Mouse (Mus musculus) layer of hippocampus, postnatal 14 days (tissue): ENCODE measurements around the gene Btbd6. TPM values are rescaled to one million over a fixed set of nuclear protein-coding genes. Genes with fewer than 3 reads are reported as not detected.

ENCODE experiments used
- DNase-seq, 2 experiments: peaks; one replicate each; pipeline ENCODE4 v3.0.0; 2021 to 2022; ENCODE audit warnings: low spot score in 2 of 2, mixed read lengths in 1 of 2
- long read RNA-seq, 2 experiments: library from polyadenylated mRNA; stranded (forward); transcript quantifications; one replicate each; pipeline ENCODE4 v2.0.0; 2021
- total RNA-seq, 2 experiments: library from RNA; stranded (reverse); gene quantifications; 2 replicates each; pipeline ENCODE4 v1.2.3; 2021

Gene Btbd6
- 10 to 100 TPM; 47.1 to 47.2 TPM for total RNA-seq
- long read RNA-seq, experiment 1, transcript Btbd6-208 (3 exons, 691 nt): minor isoform, 5 of 34 reads
- long read RNA-seq, experiment 1, transcript Btbd6-203 (3 exons, 832 nt): minor isoform, 7 of 34 reads
- long read RNA-seq, experiment 1, transcript Btbd6-204 (4 exons, 2,085 nt): major isoform, 11 of 34 reads
- long read RNA-seq, experiment 1, partial matches to known transcripts: 4 of 34 reads
- long read RNA-seq, experiment 1, other reads (novel, unspliced or antisense): 1 of 34 reads
- long read RNA-seq, experiment 2, transcript Btbd6-204 (4 exons, 2,085 nt): major isoform, 13 of 32 reads
- long read RNA-seq, experiment 2, partial matches to known transcripts: 2 of 32 reads
- long read RNA-seq, experiment 2, other reads (novel, unspliced or antisense): 9 of 32 reads

DNA sequence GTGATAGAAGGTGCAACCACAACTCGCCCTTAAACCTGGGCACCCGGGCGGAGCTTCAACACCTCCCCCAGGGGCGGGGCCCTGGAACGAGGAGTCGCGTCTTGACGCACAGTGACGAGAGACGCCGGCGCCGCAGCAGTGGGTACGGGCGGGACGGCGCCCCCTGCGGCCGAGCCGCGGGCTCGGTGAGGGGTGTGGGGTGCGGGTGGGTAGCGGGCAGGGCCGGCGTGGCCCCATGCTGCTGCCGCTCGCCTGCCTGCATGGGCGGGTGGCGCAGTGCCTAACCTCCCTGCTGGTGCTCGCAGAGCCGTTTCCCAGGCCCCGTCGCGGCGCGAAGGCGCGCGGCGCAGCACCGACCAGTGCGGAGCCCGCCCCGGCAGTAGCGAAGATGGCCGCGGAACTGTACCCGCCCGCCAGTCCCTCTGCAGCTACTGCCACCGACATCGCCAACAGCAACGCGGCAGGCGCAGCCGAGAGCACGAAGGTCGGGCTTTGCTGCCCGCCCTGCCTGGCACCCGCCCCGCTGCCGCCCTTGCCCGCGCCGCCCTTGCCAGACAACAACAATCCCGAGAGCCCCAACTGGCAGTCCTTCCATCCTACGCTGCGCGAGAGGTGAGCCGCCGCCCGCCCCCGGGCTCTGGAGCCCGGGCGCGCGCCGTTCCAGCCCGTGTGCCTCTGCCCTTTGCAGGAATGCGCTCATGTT lies at the start of gene Btbd6:
TSS of gene Btbd6 (plus strand) at position 112 of the 703 bp plus-strand sequence.
- DNase-seq: peak; percentile 84 to 92

DNA sequence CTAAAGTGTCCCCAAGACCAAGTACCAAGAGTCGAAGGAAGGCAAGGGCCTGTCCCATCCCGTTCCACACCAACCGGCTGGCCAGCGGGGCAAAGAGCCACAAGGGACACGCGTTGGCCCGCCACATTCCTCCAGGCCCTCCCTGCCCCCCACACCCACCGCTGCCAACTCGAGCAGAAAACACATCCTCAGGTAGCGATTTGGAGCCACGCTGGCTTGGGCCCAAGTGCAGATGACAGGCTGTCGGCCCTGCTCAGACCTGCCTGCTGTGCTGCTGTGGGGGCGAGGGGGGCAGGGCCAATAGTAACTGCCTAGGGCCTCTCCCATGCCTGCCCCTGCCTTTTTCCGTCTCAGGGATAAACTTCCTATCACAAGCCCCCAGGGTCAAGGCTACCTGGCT lies 49.0 kb upstream of the Btbd6 start:
- DNase-seq: no peak

DNA sequence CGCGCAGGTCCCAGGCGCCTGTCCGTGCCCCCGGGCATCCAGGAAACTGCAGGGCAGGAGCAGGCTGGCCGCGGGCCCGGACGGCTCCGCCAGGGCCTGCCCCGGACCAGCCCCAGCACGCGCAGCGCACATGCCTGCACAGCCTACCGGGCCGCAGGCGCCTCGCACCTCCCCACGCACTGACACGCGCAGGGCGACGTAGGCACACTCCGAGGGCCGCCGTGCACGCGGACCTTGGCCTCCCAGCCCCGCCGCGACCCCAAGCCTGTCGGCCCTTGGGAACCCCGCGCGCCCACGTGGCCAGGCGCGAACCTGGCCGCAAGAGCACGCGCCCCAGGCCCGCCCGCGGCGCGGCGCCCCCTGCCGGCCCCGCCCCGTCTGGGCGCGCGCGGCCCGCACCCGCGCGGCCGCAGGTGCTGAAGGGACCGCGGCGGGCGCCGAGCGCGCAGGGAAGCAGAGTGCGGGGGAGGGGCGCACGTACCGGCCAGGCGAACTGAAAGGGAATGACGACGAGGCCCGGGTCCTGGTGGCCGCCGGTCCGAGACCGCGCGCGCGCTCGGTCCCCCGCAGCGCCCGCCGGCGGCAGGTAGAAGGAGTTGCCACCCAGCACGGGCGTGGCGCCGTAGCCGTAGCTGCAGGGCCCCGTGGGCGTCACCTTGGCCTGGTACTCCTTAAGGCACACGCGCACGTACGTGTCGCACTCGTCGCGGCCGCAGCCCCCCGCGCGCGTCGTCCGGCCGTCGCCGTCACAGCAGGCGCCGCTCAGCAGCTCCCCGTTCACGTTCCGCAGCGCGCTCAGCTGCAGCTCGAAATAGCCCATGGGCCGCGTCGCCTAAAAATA lies 47.7 kb upstream of the Btbd6 start:
- DNase-seq: peak; percentile 52 to 63

DNA sequence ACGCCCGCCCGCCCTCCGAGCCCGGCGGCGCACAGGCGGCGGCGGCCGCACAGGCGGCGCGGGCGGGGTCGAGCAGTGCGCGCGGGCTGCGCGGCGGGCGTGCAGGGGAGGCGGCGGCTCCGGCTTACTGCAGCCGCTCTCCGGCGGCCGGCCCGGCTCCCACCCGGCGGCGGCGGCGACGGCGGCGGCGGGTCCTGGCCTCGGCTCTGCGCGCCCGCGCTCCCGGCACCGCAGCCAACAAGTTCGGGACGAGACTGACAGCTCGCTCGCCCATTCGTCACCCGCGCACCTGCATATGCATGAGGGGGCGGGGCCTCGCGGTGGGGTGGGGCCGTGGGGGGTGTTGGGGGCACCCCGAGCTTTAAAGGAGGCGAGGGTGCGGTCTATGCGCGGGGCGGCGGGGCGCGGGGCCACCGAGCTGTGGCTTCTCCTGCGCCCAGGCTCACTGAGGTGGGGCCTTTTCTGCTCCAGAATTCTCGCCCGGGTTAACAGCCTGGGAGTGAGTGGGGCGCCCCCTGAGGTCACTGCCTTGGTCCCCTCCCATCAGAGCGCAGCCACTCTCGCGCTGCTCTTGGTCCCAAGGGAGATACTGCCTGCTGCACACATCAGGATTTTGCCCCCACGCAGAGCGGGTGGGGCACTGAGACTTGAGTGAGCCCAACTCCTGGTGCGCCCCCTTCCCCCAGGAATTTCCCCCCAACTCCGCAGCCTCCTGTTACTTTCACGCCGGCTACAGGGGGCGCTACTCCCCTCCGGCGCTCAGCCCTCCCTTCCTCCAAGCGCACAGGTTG lies 46.5 kb upstream of the Btbd6 start, which contains the start of gene Jag2:
TSS of gene Jag2 (minus strand) at position 215 of the 791 bp plus-strand sequence.
- peak; percentile 75 to 76 for DNase-seq

DNA sequence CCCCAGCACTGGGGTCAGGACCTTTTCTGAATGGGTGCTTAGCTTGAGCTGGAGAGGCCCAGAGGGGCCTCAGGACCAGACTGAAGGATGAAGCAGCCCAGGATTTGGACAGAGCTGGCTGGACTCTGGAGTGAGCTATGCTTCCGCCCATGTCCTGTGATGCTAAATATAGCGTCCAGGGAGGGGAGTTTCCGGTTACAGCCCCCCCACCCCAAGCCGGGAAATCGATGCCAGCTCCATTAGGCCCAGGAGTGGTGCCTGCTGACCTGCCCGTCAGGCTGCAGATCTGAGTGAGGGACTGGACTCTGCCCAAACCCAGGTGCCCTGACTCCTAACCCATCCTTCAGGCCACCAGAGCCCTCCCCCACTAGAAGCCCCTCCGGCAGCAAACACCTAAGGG lies 43.6 kb upstream of the Btbd6 start:
- no peak for DNase-seq

DNA sequence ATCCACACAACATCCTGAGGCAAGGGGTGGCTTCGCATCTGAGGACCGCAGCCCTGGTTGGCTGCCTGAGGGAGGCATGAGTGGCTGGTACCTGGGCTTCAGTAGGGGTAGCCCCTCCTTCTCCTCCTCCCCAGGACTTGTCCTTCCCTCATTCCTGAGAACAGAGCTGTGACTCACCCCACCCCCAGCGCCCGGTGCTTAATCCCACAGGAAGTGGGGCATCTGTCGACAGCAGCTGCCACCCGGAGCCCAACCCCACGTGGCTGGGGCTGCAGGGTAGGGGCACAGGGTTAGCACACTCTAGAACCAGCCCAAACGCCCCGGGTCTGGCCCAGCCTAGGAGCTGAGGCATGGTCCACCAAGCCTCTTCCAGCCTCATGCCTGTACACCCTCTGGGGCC lies 38.4 kb upstream of the Btbd6 start:
- DNase-seq: no peak

DNA sequence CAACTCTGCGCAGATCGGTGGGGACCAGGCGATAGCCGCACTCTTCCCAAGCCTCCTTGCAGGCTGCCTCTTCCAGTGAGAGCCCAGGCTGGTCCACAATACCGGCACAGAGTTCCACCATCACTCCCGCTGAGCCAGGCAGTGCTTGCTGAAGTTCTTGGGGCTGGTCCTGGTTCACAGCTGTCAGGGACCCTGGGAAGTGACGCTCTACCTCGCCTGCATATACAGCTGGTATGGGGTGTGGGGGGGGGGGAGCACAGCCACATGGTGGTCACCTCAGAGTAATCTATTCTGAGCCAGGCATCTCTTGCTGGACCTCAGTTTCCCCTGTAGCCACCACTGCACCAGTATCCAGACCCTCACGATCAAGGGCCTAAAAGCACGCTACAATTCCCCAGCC lies 37.9 kb upstream of the Btbd6 start:
- no peak for DNase-seq

DNA sequence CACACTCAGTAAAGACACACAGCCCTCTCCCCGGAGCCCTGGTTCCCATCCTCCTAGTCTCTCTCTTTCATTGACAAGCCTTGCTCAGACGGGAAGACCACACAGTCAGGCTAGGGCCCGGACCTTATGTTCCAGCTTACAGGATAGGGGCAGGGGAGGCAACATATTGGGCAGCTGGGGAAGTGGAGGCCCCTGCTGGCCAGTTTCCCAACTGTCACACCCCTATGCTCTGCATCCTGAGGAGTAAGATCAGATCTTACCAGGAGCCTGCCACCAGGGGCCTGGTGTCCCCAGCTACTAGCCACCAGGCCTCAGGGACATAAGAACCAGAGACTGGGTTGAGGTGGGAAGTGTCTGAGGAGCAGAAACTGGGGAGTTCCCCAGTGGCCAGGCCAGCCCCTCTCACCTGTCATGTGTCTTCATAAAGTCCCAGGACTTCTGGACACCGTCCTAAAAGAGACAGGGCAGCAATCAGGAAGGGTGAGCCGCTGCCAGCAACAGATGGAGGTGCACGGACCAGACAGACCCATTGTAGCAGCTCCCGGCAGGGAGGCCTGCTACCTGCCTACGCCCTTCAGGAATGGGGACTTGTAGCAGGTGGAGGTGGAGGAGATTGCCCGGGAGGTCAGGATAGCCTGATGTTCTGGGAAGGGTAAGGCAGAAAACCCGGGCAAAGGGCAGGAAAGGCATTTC lies 37.3 kb upstream of the Btbd6 start:
- DNase-seq: no peak

DNA sequence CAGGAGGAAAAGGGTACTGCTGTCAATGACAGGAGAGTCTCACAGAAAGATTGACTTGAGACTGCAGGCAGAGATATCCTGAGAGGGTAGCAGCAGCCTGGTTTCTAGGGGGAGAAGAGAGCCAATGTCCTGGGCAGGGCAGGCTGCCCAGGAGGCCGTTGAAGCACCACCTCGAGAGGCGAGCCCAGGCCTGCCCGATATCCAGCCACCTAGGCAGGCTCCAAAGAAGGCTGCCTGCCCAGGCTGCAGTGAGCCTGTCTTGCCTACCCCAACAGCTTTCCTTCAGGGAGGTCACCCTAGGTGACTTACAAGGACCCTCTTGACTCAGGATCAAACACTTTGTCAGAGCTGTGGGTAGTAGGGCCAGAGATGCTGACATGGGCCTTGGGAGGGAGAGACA lies 36.0 kb upstream of the Btbd6 start:
- no peak for DNase-seq

DNA sequence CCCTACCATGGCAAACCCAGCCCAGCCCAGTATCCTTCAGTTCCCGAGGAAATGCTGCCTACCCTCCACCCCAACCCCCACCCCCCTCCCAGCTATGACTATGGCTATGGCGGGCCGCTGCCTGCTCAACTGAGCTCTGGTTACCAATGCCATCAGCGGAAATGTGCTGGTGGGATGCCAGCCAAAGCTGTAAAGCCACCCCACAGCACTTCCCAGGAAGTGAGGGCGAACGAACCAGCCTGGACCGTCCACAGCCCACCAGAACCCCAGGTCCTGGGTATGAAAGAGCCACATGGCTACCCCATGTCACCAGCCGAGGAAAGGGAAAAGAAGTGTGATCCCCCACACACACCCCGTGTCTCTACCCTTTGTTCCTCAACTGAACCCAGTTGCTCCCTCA lies 35.6 kb upstream of the Btbd6 start:
- no peak for DNase-seq

DNA sequence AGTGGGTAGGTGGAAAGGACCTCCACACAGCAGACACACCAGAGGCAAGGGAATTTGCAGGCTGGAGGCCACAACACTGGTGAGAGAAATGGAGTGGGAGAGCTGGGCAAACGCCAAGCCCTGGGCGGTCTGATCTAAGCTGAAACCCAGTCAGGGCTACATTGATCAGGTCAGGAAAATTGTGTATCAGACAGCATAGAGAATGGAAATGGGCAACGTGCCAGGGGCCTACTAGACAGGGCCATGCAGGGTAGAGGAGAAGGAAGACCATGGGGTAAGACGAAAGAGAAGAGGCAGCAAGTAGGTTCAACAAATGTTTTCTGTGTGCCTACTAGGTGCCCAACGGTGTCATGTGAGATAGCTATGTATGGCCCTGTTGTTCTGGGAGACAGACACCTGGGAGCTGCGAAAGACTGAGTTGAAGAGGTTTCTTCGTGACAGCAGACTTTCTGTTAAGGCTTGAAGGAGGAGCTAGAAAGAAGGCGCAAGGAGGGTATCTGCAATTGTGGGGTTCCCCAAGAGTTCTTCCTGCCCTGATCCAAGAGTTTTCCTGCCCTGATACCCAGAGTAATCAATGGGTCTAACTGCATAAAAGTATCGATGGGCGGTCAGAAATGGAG lies 35.0 kb upstream of the Btbd6 start:
- no peak for DNase-seq

DNA sequence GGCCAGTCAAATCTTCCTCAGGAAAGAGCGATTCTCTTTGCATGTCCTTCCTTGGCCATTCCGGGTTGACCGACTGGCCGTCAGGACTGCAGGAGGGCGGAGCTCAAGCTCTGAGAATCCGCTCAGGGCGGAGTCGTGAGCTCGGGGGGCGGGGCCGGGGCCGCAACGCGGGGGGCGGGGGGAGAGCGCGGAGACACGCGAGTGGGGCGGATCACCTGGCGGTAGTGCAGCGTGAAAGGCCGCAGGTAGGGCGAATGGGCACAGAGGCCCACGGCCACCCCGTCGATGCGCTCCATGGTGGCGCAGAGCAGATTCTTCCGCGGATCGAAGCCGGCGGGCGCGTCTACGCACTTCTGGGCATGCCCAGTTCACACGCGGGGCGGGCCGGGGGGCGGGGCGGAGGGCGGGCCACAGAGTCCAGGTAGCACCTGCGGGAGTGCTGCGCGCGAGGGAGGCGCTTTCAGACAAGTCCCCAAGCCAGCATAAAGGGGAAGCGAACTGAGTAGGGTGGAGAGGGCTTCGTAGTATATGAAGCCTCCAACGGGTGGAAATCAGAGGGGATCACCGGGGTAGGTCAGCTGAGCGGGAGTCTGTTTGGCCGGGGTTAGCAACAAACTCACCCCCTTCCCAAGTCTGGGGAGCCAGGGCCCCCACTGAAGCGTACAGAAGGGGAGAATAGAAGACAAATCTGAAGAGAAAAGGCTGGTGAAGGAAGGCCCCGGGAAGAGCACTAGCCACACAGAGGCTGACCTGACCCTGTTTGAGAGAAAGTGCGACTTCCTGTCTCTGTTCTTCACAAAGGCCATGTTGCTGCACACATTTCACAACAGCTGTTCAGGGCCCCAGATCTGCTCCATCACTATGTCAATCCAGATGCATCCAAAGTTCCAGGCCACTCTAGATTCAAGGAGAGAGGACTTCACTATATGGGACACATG lies 34.2 kb upstream of the Btbd6 start, which contains the start of gene Nudt14:
TSS of gene Nudt14 (minus strand) at position 349 of the 938 bp plus-strand sequence.
- DNase-seq: peak; percentile 58 to 77

DNA sequence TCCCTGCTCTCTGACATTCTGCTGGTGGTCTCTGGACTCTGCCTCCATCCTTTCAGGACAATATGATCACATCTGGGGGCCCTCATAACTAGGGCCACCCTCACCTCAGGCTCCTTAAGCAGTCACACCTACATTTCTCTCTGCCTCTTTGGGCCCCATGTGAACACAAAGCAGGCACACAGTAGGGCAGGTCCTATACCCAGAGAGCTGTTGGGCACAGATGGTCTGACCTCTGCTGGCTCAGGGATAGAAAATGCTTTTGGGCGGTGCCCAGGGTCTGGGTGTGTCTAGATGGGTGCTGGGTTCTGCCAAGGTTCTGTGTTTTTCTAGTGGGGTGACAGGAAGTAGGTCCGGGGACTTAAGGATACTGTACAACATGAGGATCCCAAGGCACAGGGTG lies 32.6 kb upstream of the Btbd6 start:
- no peak for DNase-seq

DNA sequence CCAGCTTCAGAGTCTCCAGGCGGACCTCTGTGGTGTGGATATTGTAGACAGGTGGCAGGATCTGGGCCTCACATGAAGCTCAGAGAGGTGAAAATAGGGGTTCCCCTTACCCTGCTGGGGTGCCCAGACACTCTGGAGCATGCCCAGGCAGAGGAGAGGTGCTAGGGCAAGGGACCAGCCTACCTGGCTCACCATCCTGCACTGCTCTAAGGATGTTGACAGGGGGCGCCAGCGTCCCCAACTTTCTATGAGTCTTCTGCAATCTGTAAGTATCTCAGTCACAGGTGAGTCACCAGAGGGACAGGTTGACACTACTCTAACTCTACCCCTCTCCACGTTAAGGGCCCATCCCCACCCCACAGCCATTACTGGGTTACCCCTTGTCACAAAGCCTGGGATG lies 29.0 kb upstream of the Btbd6 start:
- DNase-seq: no peak

DNA sequence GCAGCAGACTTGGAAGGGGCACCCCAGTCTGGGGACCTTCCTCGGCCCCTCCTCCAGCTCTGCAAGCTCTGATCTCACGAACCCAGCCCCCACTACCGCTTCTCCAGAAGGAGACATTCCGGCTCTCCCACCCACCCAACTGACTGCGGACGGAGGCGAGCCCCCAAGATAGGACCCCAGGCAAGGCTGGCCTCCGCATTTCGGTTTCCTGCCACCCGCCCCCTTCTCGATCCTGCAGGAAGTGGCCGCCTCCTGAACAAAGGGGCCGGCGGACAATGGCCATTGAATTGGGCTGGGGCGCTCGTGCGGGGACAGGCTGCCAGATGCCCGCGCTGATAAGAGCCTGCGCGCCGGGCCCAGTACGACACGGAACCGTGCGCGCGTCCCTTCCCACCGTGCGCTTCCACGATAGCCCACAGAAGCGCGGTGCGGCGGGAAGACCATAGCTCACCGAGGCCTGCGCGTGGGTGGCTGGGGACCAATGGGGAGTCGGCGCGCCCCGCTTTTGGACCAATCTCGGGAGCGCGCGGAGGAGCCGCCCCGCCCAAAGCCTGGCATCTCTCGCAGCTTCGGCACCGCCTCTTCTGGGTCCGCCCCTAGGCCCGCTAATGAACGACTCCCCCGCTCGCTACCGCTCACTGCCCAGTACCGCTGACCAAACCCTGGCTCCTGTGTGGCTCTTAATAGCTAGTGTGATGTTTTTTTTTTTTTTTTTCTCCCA lies 26.1 kb upstream of the Btbd6 start:
- DNase-seq: peak; percentile 90 to 94

DNA sequence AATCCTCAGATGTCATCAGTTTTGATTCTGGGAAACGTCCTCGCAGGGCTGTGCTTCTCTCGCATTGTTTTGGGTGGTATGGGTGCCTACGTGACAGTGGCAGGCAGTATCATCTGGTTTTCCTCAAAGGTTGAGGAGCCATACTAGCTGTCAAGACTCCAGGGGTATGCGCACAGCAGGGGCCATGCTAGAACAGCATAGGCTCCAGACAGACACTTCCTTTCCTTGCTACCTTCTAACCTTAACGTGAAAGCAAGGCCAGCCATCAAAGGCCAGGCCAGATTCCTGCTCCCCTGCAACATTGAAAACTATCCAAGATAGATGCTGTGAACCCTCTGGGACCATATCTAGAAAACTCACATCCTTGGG lies 25.5 kb upstream of the Btbd6 start:
- DNase-seq: no peak

DNA sequence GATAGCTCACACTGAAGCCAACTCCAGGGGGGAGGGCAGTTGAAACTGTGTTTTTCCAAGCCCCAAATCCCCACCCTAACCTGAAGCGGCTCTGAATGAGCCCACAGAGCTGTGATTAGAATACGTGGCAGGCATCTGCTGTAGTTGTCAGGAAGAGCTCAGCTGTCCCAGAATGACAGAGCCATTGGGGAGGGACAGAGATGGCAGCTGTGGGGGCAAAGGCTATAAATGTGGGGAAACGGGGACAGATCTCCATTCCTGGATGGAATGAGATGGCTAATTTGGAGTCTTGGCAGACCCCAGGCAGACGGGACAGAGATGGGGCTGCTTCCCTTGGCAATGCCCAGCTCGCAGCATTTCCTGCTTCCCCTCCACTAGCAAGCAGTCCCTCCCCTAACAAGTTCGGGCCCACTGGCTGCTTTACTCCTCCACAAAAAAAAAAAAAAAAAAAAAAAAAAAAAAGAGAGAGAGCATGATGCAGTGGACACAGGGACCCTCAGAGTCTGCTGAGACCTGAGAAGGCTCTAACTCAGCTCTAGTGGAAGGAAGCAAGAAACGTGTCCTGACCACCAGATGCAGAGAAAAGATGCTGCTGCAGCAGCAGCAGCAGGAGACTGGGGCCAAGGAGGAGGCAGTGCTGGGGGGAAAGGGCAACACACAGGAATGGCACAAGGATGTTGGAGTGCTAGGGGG lies 25.0 kb upstream of the Btbd6 start:
- DNase-seq: no peak
